Mouse (Mus musculus): Measurements from ENCODE around the gene Ube4b. TPM values are rescaled to one million over a fixed set of nuclear protein-coding genes. Genes with fewer than 3 reads are reported as not detected.

Ube4b gene
- polyA plus RNA-seq, 1 experiment from 2014 or later = 40.0 TPM

DNA sequence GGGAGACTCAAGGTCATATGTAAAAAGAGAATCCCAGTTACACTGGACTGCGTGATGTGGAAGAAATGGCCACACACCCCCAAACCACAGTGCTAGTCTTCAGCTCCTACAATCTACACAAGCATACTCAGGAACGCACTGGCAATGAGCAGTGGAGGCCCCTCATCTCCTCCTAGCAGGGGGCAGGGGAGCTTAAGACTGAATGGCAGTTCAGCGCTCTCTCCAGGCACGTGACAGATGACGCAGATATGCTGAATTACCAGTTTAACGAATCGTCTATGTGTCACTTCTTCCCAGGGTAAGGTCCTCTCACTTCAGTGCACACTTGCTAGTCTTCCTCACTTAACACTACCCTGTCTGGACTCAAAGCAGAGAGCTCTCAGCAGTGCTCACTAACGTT, 47.7 kb downstream of the Ube4b start:
- Histone ChIP-seq H3K9me3 (ENCODE audit: low read depth, low read length) (no peaks in the 10 kb centered on the region), H3K9ac (no peak overlapping the region), H3K27me3 (ENCODE audit: insufficient read depth, low read length) (no peaks in the 10 kb centered on the region), H3K4me3 (ENCODE audit: low read depth, low read length) (no peak overlapping the region), H3K4me1 (ENCODE audit: insufficient read depth) (no peaks in the 10 kb centered on the region), H3K27ac (ENCODE audit: low read depth) (no peak overlapping the region), H3K36me3 (ENCODE audit: insufficient read depth) (peaks cover 97% of the 10 kb centered on the region), H3K4me2 (no peak overlapping the region)
- no peak for TF ChIP-seq CTCF (IDR thresholded peaks at IDR 0.05; ENCODE audit: low read depth)
- DNase-seq = no peak
- ATAC-seq (ENCODE audit: insufficient read depth) = no peak
- 77% methylated on average over 8 of the region's 8 CpGs for WGBS

GRCm38 (mm10) chr4:149376034-149376433, 50.5 kb downstream of the Ube4b start:
- Histone ChIP-seq H3K4me1 (ENCODE audit: insufficient read depth) (no peaks in the 10 kb centered on the region), H3K9me3 (ENCODE audit: low read depth, low read length) (no peaks in the 10 kb centered on the region), H3K4me2 (no peak overlapping the region), H3K36me3 (ENCODE audit: insufficient read depth) (peaks cover 97% of the 10 kb centered on the region), H3K4me3 (ENCODE audit: low read depth, low read length) (no peak overlapping the region), H3K9ac (no peak overlapping the region), H3K27me3 (ENCODE audit: insufficient read depth, low read length) (no peaks in the 10 kb centered on the region), H3K27ac (ENCODE audit: low read depth) (no peak overlapping the region)
- 91% methylated on average over 10 of the region's 10 CpGs for WGBS
- DNase-seq (no peak), ATAC-seq (ENCODE audit: insufficient read depth) (no peak)
- no peak for TF ChIP-seq CTCF (IDR thresholded peaks at IDR 0.05; ENCODE audit: low read depth)

DNA sequence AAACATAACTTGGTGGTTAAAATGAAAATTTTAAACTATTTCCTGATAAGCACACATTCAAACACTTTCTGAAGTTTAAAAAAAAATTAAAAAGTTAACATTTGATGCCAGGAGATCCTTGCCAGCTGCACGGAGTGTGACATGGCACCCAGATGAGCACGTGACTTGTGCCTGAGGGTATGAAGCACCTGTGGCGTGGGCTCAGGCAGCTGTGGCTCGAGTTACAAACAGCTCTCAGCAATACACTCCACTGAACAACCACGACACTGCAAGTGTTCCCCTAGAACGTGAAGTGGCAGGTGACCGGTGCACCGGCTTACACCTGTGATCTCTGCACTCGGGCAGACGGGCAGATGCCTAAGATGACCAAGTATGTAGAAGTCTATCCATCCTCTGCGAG, 51.9 kb downstream of the Ube4b start:
- Histone ChIP-seq H3K4me3 (ENCODE audit: low read depth, low read length) (no peak overlapping the region), H3K27me3 (ENCODE audit: insufficient read depth, low read length) (no peaks in the 10 kb centered on the region), H3K9me3 (ENCODE audit: low read depth, low read length) (no peaks in the 10 kb centered on the region), H3K27ac (ENCODE audit: low read depth) (no peak overlapping the region), H3K4me1 (ENCODE audit: insufficient read depth) (no peaks in the 10 kb centered on the region), H3K4me2 (no peak overlapping the region), H3K9ac (no peak overlapping the region), H3K36me3 (ENCODE audit: insufficient read depth) (peaks cover 95% of the 10 kb centered on the region)
- 72% methylated on average over 11 of the region's 11 CpGs for WGBS
- DNase-seq = no peak
- TF ChIP-seq CTCF (IDR thresholded peaks at IDR 0.05; ENCODE audit: low read depth) = no peak
- no peak for ATAC-seq (ENCODE audit: insufficient read depth)

DNA sequence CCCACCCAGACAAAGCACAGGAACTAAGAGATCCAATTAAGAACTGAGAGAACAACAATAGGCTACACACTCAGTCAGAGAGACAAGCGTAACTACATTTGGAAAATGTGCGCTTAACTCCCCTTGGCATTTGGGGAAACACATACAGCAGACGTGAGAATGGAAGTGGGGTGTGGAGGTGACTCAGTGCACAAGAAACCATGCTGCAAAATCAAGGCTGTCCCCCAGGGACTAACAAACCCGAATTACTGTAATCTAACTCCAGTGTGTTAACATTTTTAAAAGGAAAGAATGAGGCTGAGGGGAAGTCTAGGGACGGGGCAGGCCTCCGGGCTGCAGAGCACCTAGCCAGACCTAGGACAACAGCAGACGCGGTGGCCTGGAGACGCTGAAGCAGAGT, 52.6 kb downstream of the Ube4b start:
- 90% methylated on average over 9 of the region's 9 CpGs for WGBS

GRCm38 (mm10) chr4:149373431-149373830, 53.1 kb downstream of the Ube4b start:
- Histone ChIP-seq H3K27ac (ENCODE audit: low read depth) (no peak overlapping the region), H3K4me1 (ENCODE audit: insufficient read depth) (no peaks in the 10 kb centered on the region), H3K9ac (no peak overlapping the region), H3K4me2 (no peak overlapping the region), H3K36me3 (ENCODE audit: insufficient read depth) (peaks cover 94% of the 10 kb centered on the region), H3K9me3 (ENCODE audit: low read depth, low read length) (no peaks in the 10 kb centered on the region), H3K27me3 (ENCODE audit: insufficient read depth, low read length) (no peaks in the 10 kb centered on the region), H3K4me3 (ENCODE audit: low read depth, low read length) (no peak overlapping the region)
- ATAC-seq (ENCODE audit: insufficient read depth) (no peak), DNase-seq (peak; percentile 79)
- WGBS = 62% methylated on average over 5 of the region's 5 CpGs
- peak; percentile 61 for TF ChIP-seq CTCF (IDR thresholded peaks at IDR 0.05; ENCODE audit: low read depth)

More for the DNA sequence above, 52.6 kb downstream of the Ube4b start:
- no peak for TF ChIP-seq CTCF (IDR thresholded peaks at IDR 0.05; ENCODE audit: low read depth)
- no peak for ATAC-seq (ENCODE audit: insufficient read depth)
- Histone ChIP-seq H3K4me1 (ENCODE audit: insufficient read depth) (no peaks in the 10 kb centered on the region), H3K27me3 (ENCODE audit: insufficient read depth, low read length) (no peaks in the 10 kb centered on the region), H3K9ac (no peak overlapping the region), H3K4me3 (ENCODE audit: low read depth, low read length) (no peak overlapping the region), H3K9me3 (ENCODE audit: low read depth, low read length) (no peaks in the 10 kb centered on the region), H3K27ac (ENCODE audit: low read depth) (no peak overlapping the region), H3K36me3 (ENCODE audit: insufficient read depth) (peaks cover 95% of the 10 kb centered on the region), H3K4me2 (no peak overlapping the region)
- no peak for DNase-seq

DNA sequence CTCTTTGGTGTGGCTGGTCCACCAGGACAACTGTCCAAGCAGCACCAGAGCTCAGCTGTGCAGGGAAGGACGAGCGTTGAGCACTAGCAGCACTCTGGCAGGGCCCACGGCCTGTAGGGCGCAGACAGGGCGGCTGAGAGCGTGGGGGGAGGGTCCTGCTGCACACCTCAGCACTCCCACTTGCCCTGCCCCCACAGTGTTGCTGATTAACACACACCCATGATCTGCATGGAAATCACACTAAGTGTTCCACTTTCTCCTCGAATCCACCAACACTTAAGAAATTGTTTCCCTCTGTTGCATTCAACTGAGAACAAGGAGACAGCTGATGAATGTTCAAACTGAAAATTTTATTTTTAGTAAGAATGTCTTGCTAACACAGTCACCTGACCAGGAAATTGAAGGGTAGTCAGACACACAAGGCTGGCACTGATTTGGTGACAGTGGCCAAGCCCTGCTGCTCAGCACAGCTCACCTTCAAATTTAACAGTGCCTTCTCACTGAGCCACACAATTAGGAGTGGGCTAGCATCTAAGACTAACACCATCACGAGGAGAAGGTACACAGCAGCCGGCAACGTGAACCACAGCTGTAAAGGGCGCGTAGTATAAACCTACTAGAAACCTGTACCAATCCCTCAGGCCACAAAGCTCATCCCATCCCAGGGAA, 60.7 kb downstream of the Ube4b start:
- H3K4me2 ChIP-seq = no peak overlapping the region
- 77% methylated on average over 12 of the region's 12 CpGs for WGBS
- no peak overlapping the region for H3K27ac ChIP-seq (ENCODE audit: low read depth)

DNA sequence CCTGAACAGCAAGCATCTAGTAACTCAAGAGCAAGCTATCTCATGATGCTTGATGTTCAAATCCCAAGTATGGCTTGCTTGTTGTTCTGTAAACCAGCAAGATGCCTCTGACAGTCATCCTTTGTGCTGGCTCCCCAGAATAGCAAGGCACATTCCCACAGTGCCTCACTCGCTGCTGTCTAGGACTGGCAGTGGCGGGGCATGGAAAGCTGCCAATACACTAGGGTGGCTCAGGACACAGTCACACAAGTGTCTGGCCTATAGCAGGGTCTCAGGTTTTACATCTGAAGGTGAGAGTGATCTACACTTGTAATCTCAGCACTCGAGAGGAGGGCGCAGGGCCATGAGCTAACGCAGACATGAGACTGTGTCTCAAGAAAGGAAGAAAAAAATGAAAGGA, 61.7 kb downstream of the Ube4b start:
- Histone ChIP-seq H3K36me3 (ENCODE audit: insufficient read depth) (peaks cover 90% of the 10 kb centered on the region), H3K4me2 (no peak overlapping the region), H3K27me3 (ENCODE audit: insufficient read depth, low read length) (no peaks in the 10 kb centered on the region), H3K4me3 (ENCODE audit: low read depth, low read length) (no peak overlapping the region), H3K4me1 (ENCODE audit: insufficient read depth) (no peaks in the 10 kb centered on the region), H3K27ac (ENCODE audit: low read depth) (no peak overlapping the region), H3K9ac (no peak overlapping the region), H3K9me3 (ENCODE audit: low read depth, low read length) (no peaks in the 10 kb centered on the region)
- no peak for TF ChIP-seq CTCF (IDR thresholded peaks at IDR 0.05; ENCODE audit: low read depth)
- no peak for DNase-seq
- 80% methylated on average over 5 of the region's 5 CpGs for WGBS
- ATAC-seq (ENCODE audit: insufficient read depth) = no peak

More for the DNA sequence above, 60.7 kb downstream of the Ube4b start:
- H3K4me3 ChIP-seq (ENCODE audit: low read depth, low read length) = no peak overlapping the region
- peaks cover 89% of the 10 kb centered on the region for H3K36me3 ChIP-seq (ENCODE audit: insufficient read depth)
- H3K9ac ChIP-seq = no peak overlapping the region
- no peaks in the 10 kb centered on the region for H3K4me1 ChIP-seq (ENCODE audit: insufficient read depth)
- no peaks in the 10 kb centered on the region for H3K9me3 ChIP-seq (ENCODE audit: low read depth, low read length)
- H3K27me3 ChIP-seq (ENCODE audit: insufficient read depth, low read length) = no peaks in the 10 kb centered on the region
- no peak for TF ChIP-seq CTCF (IDR thresholded peaks at IDR 0.05; ENCODE audit: low read depth)
- DNase-seq = no peak
- no peak for ATAC-seq (ENCODE audit: insufficient read depth)

All from lung, embryonic 14.5 days (tissue).